Mouse (Mus musculus): ENCODE measurements around the gene Meis2. TPM values are rescaled to one million over a fixed set of nuclear protein-coding genes. Genes with fewer than 3 reads are reported as not detected.

Gene Meis2
- polyA plus RNA-seq, 1 experiment from 2014 or later: 8.2 TPM

- no peak for DNase-seq (ENCODE audit: low spot score)
Measured at GRCm38 (mm10) chr2:115858927-115859326, 206.7 kb downstream of the Meis2 start.

- DNase-seq (ENCODE audit: low spot score): no peak
Measured at GRCm38 (mm10) chr2:115858246-115858645, 207.4 kb downstream of the Meis2 start.

- DNase-seq (ENCODE audit: low spot score): no peak
Measured at GRCm38 (mm10) chr2:115857123-115858080, 208.2 kb downstream of the Meis2 start.

- DNase-seq (ENCODE audit: low spot score): no peak
Measured at GRCm38 (mm10) chr2:115856401-115857073, 209.1 kb downstream of the Meis2 start.

- peak; percentile 69 for DNase-seq (ENCODE audit: low spot score)
Measured at GRCm38 (mm10) chr2:115855511-115856400, 209.9 kb downstream of the Meis2 start.

- DNase-seq (ENCODE audit: low spot score): no peak
Measured at GRCm38 (mm10) chr2:115854828-115855311, 210.8 kb downstream of the Meis2 start.

- DNase-seq (ENCODE audit: low spot score): no peak
Measured at GRCm38 (mm10) chr2:115854007-115854827, 211.4 kb downstream of the Meis2 start.

- DNase-seq (ENCODE audit: low spot score): no peak
Measured at GRCm38 (mm10) chr2:115853221-115853620, 212.4 kb downstream of the Meis2 start.

GRCm38 (mm10) chr2:115852615-115853014 is 213.0 kb downstream of the Meis2 start:
- DNase-seq (ENCODE audit: low spot score): no peak

GRCm38 (mm10) chr2:115852109-115852508 is 213.5 kb downstream of the Meis2 start:
- no peak for DNase-seq (ENCODE audit: low spot score)

GRCm38 (mm10) chr2:115850961-115851360 is 214.7 kb downstream of the Meis2 start:
- no peak for DNase-seq (ENCODE audit: low spot score)

- DNase-seq (ENCODE audit: low spot score): no peak
Measured at GRCm38 (mm10) chr2:115842821-115843220, 222.8 kb downstream of the Meis2 start.

GRCm38 (mm10) chr2:115836034-115836433 is 229.6 kb downstream of the Meis2 start:
- no peak for DNase-seq (ENCODE audit: low spot score)

GRCm38 (mm10) chr2:115822361-115822760 is 243.3 kb downstream of the Meis2 start:
- no peak for DNase-seq (ENCODE audit: low spot score)

- no peak for DNase-seq (ENCODE audit: low spot score)
Measured at GRCm38 (mm10) chr2:115817959-115818358, 247.7 kb downstream of the Meis2 start.

- no peak for DNase-seq (ENCODE audit: low spot score)
Measured at GRCm38 (mm10) chr2:115813721-115814120, 251.9 kb downstream of the Meis2 start.

- no peak for DNase-seq (ENCODE audit: low spot score)
Measured at GRCm38 (mm10) chr2:115813316-115813715, 252.3 kb downstream of the Meis2 start.

Data from thymus, postnatal 0 days (tissue).